Mouse (Mus musculus) adrenal gland, postnatal 14 days (tissue): ENCODE results near the gene Gm13128. TPM values are rescaled to one million over a fixed set of nuclear protein-coding genes. Genes with fewer than 3 reads are reported as not detected.
"Not testable (repeated sequence)": the region's sequence is repeated elsewhere in the genome, so short reads cannot be mapped to it uniquely, and the experiment has no call there.

ENCODE experiments used
- DNase-seq: peaks from one replicate; pipeline ENCODE4 v3.0.0; 2021; ENCODE audit warnings: mixed read lengths
- long read RNA-seq, 2 experiments: library from polyadenylated mRNA; stranded (forward); transcript quantifications; one replicate each; pipeline ENCODE4 v2.0.0; 2021
- total RNA-seq: library from RNA; stranded (reverse); gene quantifications from 2 replicates; pipeline ENCODE4 v1.2.3, GENCODE M21; 2021

Gm13128 gene
- not detected in 2 replicates for total RNA-seq
- long read RNA-seq, experiment 1: 0 reads
- long read RNA-seq, experiment 2: 0 reads

GRCm38 (mm10) chr4:144329949-144330348 lies at the start of gene Gm13128:
Gm13128 (plus strand) TSS chr4:144330249.
- DNase-seq: not testable (repeated sequence)

GRCm38 (mm10) chr4:144280388-144280787 lies 49.7 kb upstream of the Gm13128 start, which contains the start of gene Pramel5:
Pramel5 (minus strand) TSS chr4:144280488.
- not testable (repeated sequence) for DNase-seq

GRCm38 (mm10) chr4:144299414-144299813 lies 30.6 kb upstream of the Gm13128 start:
- peak; percentile 10 for DNase-seq

- not testable (repeated sequence) for DNase-seq
Observed at GRCm38 (mm10) chr4:144312666-144313460, 17.2 kb upstream of the Gm13128 start.

- DNase-seq: not testable (repeated sequence)
Observed at GRCm38 (mm10) chr4:144335856-144336255, 5.8 kb downstream of the Gm13128 start.

DNA sequence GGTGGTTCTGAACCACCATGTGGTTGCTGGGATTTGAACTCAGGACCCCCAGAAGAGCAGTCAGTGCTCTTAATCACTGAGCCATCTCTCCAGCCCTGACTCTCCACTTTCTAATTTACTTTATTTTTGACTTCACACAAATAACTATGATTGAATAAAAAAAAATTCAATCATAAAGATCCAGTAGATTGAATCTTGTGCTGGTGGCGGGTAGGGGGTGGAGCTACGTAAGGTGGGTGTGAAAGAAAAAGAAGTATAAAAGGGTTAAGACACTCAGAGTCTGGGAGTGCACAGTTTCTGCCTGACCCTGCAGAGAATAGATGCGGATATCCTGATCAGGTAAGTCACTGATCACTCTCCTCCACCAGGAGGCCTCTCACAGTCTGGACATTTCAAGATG lies 27.6 kb downstream of the Gm13128 start, which contains the start of gene Gm13119:
Gene Gm13119 (plus strand): TSS at position 301 of the 400 bp plus-strand sequence.
- DNase-seq: not testable (repeated sequence)

GRCm38 (mm10) chr4:144377911-144378310 lies 47.9 kb downstream of the Gm13128 start, which contains the start of gene Pramef20:
Pramef20 (minus strand) TSS chr4:144377933.
- DNase-seq: no peak

Other genes starting within 250 kb of the Gm13128 start
- gene Gm13102, start 223.8 kb upstream of the Gm13128 start, total RNA-seq: not detected in 2 replicates
- not detected in 2 replicates for gene Oog3, start 167.6 kb upstream of the Gm13128 start, total RNA-seq
- gene Oog2, start 139.5 kb upstream of the Gm13128 start, total RNA-seq: not detected in 2 replicates
- not detected in 2 replicates for gene C87977, start 116.9 kb upstream of the Gm13128 start, total RNA-seq
- gene Pramel5, start 49.8 kb upstream of the Gm13128 start, total RNA-seq: not detected in 2 replicates
- gene Gm13119, start 27.7 kb downstream of the Gm13128 start, total RNA-seq: not detected in 2 replicates
- gene Pramef20, start 47.7 kb downstream of the Gm13128 start, total RNA-seq: not detected in 2 replicates
- not detected in 2 replicates for gene Pramef12, start 78.2 kb downstream of the Gm13128 start, total RNA-seq
- gene 1700012P22Rik, start 108.5 kb downstream of the Gm13128 start, total RNA-seq: not detected in 2 replicates
- gene Gm9944, start 123.1 kb downstream of the Gm13128 start, total RNA-seq: not detected in 2 replicates
- not detected in 2 replicates for gene Aadacl3, start 133.5 kb downstream of the Gm13128 start, total RNA-seq
- gene 9430007A20Rik, start 189.6 kb downstream of the Gm13128 start, total RNA-seq: not detected in 2 replicates
- gene Gm13124, start 234.9 kb downstream of the Gm13128 start, total RNA-seq: not detected in 2 replicates